Mouse (Mus musculus) embryo, embryonic 10.5 days (tissue): Measurements from ENCODE around the gene Msl2.
A peak's percentile ranks its signal among the peaks of the same experiment; 100 is the strongest.

Experiments used
- DNase-seq: peaks from one replicate; pipeline ENCODE4 v3.0.0-alpha.2; 2015; ENCODE audit warnings: low spot score

Msl2 gene

DNA sequence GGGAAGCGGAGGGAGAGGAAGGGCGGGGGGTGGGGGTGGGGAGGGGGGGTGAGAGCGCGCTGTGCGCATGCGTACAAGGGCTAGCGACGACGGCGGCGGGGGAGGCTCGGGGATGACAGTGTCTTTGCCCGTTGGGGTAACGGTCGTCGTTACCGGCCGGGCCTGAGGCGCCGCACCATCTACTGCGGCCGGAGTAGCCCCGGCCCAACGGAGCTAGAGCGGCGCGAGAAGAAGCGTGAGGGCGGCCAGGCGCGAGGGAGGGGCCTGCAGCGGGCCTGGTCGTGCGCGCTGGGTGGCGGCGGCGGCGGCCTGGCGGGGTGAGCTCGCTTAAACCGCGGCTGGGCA, at the start of gene Msl2:
TSS of gene Msl2 (plus strand) at position 115 of the 345 bp plus-strand sequence.
- no peak for DNase-seq

DNA sequence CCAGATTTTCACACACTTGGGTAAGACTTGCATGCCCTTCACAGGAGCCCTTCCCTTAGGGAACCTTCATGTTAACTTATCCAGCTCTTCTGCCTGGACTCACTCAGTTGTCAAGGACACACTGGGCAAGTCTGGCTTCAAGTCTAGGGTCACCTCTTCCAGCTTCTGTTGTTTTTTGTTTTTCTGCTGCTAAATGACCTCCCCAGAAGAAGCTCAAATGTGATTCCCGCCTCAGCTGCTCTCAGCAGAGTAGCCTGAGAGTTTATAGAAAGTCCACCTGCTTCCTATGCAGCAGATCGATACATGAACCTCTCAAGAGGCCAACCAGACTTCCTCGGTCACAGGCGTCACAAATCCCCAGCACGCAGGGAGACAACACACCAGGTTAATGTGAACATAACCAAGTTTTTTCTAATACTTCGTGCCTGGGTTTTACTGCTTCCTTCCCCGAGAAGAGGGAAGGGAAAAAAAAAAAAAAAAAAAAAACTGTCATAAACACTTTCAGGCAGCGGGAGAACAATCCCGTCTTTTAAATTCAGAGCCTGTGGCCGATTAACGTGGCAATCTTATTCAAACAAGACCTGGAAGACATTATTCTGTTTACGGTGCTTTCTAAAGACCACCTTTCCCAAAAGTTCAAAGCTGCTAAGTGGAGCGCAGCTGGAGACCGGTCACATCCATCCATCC, 40.0 kb upstream of the Msl2 start:
- no peak for DNase-seq

DNA sequence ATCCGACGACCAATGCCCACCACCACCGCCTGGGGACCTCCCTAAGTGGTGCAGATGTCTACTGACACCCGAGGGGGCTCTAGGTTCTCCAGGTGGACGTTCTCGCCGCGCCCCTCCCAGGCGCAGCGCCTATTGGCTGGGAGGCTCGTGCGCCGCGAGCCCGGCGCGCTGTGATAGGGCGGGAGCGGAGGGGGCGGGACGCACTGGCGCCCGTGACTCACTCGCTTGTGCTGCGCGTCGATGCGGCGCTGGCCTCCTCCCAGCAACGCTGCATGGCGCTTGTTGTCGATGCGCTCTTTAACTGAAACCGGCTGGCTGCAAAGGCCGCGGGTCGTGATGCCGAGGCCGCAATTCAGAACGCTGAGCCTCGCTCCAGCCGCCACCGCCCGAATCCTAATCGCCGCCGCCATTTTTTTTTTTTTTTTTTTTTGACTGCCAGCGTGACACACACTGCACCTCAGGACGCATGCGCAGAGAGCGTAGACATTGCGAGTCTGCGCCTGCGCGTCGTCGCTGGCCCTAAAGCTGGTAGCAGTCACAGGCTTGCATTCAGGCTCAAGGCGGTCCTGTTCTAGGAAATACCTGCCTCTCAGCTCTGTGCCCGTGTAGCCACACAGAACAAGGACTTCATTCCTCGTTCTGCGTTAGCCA, 39.3 kb upstream of the Msl2 start, which contains the start of gene Pccb:
TSS of gene Pccb (minus strand) at position 451 of the 651 bp plus-strand sequence.
- DNase-seq = peak; percentile 98

DNA sequence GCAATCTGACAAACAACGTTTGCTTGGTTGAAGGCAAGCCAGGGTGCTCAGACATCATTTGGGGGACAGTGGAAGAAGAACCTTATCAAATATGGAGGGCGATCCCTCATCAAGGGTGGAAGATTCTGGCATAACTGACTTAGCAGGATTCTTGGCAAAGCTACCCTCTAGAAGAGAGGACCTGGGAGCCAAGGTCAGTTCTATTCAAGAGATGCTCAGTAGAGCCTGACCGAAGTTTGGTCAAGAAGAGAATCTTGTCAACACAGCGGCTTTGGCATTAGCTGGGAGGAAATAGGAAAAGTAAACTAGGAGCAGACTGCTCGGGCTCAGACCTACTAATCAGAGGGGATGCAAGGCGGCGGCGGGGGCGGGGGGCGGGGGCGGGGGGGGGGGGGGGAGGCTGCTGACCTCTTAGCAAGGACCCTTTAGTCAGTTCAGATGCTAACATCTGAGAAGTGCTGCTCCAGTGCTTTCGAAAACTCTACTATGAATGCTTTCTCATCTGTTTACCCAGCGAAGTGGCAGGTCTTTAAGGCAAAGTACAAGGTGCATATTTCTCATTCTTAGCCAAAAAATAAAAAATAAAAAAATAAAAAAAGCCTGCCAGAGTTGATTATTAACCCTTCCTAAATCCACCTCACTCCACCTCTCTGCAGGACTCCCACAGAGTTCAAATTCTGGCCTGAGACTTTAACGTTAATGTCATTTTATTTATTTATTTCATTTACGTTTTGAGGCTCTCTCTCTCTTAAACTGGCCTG, 37.9 kb upstream of the Msl2 start:
- DNase-seq = no peak

DNA sequence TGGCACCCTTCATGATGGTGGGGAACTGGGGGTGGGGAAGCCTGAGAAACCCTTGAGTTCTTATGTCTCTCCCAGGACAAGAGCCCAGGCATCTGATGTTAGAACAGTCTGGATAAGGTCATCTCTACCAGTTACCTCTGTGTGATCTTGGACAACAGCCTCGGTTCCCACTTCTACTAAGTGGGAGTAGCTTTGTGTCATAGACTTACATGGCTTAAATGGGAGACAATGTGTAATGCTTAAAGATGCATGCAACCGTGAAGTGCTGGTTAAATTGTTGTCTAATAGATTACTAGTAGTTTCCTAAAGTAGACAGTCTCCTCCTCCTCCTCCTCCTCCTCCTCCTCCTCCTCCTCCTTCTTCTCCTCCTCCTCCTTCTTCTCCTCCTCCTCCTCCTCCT, 37.0 kb upstream of the Msl2 start:
- no peak for DNase-seq

DNA sequence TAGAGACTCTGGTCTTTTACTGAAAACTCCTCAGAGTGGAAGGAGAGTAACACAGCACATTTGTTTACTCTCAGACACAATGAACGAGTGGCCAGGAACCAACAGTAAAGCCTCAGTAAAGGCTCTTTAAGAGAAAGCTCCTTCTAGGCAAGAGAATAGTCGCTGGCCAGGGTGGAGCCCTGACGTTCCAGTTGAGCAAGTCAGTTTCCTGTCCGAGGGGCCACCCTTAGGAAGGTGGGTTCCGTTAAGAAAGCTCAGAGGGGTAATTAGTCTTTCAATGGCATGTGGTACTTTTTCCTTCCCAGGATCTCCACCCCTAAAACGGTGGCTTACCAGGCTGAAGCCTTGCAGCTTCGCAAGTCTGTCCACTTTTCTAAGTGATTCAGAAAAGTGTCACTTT, 36.5 kb upstream of the Msl2 start:
- no peak for DNase-seq

DNA sequence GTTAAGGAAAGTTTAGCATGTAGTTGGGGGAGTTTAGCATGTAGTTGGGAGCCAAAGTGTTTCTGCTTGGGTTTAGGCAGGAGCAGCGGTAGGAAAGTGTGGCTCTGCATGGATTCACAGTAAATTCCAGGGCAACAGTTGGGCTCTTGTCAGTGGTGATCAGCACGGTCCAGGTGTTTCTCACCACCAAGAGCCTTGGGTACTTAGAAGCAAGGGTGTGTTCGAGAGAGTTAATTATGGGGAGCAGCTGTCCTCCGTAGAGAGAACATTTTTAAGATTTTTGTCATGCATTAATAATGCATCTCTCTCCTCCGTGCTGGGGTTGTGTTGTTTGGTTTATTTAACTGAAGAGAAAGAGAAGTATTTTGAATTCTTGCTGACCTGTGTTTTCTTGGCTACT, 35.3 kb upstream of the Msl2 start:
- DNase-seq = no peak

DNA sequence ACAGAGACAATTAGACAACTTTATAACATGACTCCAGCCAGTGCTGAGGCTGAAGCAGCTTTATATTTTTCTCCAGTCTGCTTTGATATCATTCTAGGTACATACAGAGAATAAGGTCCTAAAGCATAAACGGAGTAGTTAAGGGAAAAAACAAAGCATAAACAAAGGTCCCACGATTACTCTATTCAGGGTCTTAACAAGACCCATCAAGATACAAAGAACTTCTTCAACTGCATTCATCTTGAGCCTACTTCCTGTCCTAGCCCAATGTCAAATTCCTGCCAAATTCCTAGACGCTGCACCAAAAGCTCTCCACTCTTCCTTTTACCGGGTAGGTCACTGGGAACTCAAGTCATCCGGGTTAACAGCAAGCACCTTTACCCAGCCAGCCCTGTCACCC, 32.4 kb upstream of the Msl2 start:
- no peak for DNase-seq

DNA sequence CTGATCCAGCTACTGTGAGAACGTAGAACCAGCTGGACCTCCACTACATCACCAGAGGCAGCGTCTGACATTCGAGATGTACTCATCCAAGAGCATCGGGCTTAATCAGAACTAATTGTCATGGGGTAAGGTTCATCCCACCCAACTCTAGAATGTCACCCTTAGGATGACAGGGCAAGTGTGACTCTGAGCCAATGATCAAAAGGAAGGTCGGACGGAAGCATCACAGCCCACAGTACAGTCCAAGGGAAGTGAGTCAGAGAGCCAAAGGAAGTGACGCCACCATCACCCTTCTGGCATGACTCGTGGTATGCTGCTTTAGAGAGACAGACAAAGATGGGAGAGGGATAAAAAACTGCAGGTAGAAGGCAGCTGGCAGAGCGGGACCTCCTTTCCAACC, 31.7 kb upstream of the Msl2 start:
- DNase-seq = no peak

DNA sequence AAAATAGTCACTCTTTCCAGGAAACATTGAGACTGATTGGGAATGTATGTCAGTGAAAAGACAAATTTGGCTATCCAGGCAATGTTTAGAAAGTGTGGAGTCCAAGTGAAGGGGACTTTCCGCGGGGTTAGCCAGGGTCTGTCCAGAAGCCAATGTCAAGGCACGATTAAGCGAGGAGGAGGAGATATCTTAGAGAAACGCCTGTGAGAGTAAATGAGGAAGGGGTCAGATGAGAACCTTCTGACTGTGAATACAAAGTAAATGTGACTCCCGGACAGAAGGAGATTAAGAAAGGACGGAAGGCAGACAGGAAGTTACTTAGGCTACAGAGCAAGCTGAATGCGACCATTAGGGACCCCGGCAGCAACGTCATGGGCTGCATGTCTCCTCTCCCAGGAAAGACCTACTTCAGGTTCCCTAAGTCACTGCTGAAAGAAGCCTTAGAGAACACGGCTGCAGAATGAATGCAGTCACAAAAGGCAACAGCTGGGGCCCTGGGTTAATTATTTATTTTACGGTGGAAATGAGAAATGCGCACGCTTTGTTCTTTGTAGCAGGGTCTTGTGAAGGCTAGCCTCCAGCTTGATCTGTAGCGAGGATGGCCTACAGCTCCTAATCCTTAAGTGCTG, 28.1 kb upstream of the Msl2 start:
- DNase-seq = peak; percentile 17

DNA sequence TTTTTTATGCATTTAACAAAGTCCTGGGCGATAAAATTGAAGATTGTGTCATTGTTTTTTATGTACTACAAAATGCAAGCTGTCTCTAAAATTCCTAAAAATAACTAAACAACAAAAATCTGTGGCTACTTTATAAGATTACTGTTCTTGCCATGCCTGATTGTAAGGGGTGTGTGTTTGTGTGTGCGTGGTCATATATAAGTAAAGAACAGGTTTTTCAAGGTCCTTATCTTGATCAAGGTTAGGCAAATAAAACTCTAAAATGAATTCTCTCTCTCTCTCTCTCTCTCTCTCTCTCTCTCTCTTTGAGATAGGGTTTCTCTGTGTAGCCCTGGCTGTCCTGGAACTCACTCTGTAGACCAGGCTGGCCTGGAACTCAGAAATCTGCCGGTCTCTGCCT, 21.9 kb upstream of the Msl2 start:
- no peak for DNase-seq

DNA sequence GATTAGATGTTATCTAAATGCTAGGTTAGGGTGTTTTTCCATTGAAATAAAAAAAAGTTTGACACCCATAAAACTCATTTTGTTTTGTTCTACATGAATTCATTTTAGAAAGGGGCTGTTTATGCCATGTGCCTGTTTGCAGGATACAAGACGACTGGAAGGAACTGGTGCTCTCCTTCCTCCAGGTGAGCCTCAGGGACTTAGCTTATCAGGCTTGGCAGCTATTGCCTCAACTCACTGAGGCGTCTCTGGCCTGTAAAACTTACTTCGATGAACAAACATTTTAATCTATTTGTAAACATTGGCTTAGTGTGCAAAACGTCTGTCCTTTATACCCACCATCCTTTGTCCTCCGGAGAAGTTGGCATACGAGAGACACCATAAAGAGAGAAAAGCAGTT, 21.2 kb upstream of the Msl2 start:
- DNase-seq = no peak

DNA sequence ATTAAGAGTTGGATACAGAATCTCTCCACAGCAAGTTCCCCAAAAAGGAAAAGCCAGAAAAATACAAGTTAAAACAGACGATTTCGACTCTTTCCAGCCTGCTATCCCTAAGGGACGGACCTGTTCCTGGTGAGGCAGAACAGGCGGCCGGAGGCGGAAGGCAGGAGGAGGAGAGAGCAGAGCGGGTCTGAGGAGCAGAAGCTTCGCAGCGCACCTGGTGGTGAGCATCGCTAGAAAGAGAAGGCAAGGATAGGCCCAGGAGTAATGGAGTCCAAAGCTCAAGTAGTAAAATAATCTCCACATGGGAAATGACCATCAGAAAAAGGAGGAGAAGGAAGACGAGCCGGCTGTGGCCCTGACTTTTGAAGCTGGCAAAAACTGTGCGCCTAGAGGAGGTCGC, 20.6 kb upstream of the Msl2 start:
- no peak for DNase-seq

DNA sequence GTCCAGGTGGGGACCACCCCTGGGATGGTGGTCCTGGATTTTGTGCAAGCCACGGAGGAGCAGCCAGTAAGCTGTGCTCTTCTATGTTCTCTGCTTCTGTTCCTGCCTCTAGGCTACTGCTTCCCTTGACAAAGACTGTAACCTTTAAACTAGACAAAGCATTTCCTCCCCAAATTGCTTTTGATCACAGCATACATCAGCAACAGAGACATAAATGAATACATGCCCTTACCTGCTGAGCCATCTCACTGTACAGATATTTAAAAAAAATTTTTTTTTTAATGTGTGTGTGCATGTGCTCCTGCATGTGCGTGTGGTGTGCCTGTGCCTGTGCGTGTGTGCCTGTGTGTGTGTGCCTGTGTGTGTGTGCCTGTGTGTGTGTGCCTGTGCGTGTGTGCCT, 16.7 kb upstream of the Msl2 start:
- DNase-seq = no peak

DNA sequence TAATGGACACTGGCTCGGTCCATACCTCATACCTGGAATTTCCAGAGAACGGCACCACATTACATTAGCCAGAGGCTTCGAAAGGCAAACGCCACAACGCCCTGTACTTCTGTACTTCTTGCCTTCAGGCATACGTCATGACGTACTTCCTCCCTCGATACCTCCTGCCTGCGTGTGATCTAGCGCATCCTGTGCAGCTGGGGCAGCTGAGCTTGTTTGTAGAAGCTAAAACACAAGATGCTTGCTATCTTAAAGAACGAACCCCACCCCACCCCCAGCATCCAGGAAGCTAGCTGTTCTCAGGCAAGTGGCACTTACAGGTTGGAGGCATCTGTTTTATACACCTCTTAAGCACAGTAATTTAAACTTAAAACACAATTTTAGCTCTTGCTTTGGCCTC, 12.9 kb upstream of the Msl2 start:
- no peak for DNase-seq

DNA sequence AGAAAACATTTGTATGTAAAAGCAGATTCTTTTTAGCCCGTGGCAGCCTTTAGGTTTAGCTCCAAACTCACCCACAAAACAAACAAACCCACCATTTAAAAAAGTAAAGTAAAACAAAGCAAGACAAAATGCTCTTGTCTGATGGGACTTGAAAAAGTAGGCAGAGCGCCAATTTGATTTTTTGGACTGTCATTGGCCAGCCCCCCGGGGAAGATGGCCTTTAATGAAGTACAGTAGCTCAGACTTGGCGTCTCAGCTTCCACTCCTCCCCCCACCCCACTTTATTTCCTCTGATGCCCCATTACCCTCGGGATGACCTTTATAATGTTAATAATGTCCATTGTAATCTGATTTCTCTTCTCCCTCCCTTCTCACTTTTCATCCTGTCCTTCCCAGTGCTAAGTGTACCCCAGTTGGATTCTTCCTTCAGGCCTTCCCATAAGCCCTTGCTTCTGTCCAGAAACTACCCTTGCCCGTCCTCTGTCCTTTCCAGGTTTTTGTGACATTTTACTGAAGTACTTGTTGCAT, 11.6 kb upstream of the Msl2 start:
- DNase-seq = no peak

DNA sequence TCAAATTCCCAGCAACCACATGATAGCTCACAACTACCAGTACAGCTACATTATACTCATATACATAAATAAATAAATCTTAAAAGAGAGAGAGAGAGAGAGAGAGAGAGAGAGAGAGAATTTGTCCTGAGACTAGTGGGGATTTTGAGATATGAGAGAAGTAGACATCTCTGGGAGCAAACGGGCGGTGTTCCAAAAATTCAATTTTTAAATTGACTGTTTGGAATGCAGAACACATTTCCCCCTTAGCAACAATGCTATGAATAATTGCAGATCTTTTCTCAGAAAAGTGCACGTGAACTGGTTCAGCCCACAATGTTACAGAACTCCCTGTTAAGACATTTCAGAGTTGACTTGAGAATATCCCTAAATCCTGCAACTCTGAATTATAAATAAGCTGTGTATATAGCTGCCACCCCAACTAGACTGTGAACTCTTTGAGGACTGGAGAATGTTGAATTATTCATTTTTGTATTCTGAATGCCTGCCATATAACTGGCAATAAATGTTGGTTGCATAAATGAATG, 8.8 kb upstream of the Msl2 start:
- DNase-seq = no peak

DNA sequence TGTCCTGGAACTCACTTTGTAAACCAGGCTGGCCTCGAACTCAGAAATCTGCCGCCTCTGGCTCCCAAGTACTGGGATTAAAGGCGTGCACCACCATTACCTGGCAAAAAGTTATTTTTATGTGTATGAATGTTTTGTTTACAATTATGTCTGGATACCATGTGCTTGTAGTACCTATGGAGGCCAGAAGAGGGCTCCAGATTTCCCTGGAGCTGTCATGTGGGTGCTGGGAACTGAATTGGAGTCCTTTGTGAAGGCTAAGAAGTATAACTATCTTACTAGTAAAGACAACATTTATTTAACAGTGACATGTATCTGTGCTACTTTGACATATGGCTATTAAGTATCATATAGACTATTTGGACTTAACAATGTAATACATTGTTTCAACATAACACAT, 4.1 kb upstream of the Msl2 start:
- no peak for DNase-seq

DNA sequence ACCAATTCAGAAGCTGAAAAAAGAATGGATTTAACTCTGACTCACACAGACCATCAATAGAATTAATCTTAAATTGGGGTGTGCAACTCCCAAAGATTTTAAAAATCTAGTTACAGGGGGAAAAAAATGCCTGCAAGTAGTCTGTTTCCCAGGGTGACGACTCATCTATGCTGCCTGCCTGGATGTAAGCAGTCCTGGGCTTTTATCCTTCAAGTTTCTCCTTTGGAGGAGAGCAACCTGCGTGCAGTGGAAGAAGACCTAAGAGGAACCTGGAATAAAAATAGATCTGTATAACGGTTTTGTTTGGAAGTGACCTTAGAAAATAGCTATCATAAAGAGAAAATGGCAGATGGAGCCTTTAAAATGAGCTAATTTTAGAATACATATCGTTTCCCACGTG, 1.4 kb upstream of the Msl2 start:
- DNase-seq = no peak

DNA sequence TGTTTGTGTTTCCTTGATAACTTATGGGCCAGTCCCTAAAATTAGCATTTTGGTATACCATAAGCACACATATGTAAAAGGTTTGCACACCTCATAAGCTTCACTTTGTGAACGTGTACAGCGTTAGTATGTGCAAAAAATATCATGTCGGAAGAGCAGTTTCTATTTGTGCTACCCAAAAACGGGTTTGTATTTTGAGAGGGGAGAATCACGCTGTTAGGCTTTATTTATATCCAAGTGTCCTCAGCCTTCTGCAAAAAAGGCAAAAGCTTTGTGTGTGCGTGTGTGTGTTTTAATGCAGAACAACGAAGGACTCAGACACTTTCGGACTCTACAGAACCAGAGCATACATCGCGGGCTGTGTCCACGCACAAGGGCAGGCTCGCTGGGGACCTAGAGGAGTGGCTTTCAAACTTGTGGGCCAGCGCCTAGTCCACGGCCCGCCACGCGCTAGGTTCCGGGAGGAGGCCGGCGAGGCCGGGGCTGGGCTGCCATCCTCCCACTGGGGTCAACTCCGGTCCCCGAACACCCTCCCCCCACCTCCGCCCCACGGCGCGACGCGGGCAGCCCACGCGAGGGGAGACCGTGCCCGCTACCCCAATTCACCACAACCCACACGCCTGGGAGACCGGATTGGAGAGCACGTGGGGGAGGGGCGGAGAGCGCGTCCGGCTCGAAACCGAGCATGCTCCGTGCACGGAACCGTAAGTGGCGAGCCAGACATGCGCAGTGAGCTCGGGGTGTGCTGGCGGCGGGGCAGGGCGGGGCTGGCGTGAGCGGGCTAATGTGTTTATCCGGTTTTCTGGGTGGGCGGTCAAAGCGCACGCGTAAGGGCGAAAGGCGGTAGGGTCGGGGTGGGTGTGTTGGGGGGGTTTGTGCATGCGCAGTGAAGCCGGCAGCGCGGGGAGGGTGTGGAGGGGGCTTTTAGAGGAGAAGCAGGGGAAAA, 587 bp upstream of the Msl2 start:
- peak; percentile 98 for DNase-seq

DNA sequence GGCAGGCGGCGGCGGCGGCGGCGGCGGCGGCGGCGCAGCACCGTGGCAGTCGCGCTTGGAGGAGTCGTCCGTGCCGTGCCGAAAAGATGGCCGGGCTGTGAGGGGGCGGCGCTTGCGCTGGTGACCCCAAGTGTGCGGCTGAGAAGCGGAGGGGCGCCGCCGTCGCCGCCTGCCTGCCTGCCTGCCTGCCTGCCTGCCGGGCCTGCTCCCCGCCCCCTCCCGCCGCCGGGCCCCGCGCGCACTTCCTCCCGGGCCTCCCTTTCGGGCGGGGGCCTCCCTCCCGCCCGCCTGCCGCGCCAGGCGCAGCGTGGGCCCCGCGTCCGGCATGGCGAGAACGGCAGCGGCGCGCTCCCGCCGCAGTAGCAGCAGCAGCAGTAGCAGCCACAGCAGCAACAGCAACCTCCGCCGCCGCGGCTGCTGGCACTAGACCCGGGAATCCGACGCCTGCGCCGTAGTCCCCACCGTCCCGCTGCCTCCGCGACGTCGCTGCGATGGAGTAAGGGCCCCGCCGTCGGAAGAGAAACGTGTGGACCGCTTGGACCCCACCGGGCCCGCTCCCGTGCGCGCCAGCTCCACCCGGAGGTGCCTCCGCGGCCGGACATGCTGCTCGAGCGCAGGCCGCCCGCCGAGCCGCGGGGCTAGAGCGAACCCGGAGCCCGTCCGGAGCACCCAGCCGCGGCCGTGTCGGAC, 576 bp downstream of the Msl2 start:
- DNase-seq = peak; percentile 73
